Mouse (Mus musculus): ENCODE data around the gene Tspan14. TPM values are rescaled to one million over a fixed set of nuclear protein-coding genes. Genes with fewer than 3 reads are reported as not detected.

The Tspan14 gene
- total RNA-seq, 2 experiments from 2014 or later, result 11.5 to 12.1 TPM

DNA sequence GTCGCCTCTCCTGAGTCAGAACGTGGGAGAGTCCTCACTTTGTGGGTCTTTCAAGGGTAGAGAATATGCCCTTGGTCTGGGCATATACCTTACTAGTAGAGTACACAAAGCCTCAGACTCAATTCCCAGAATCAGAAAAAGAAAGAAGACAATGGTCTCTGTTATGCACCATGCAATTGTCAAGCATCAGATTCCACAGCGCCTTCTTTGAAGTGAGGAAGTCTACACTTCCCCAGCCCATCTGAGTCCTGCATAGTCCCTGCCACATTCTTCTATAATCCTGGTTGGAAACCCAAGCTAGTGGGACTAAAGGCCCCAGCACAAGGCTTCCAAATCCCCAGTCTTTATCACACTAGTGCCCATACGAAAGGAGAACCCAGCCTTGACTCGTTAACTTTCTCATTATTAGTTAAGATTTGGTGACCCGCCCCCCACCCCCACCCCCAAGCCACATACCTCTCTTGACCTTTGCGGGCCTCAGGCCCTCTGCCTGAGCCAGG, 74.2 kb downstream of the Tspan14 start:
- DNase-seq, result no peak
- intact Hi-C loops (cut with DNase I), result no loop called here

DNA sequence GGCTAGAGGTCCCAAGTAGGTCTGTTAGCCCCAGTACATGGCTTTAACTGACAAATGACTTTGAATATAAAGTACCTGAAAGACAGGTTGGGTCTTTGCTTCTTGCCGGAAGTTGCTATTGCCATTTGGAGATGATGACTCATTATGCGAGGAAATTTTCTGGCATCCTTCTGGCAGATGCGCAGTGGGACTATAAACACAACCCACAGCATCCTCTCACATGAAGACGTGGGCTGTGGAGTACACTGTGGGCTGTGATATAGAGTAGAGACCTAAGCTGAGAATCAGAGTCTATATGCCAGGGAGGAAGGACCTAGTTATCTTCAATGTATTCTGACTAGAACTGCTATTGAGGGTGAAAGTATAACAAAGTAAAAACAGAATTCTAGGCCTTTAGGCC, 75.1 kb downstream of the Tspan14 start:
- intact Hi-C loops (cut with DNase I), result no loop called here
- DNase-seq, result no peak

DNA sequence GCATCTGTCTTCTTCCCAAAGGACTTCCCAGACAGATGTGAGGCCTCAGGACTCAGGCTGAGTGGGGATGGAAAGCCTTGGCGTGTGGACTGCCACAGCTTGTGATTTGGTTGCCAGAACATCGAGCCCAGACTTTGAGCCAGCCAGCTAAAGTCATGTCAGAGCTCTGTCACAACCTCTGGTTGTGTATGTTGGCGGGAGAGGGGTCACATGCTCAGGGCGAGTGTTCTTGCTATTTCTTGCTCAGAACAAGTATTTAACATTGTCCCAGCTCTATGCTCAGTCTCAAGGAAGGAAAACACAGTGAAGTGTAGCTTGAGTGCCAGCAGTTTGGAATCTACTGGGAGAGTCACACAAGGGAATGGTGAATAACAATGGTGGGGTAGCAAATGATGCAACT, 76.9 kb downstream of the Tspan14 start:
- intact Hi-C loops (cut with DNase I), result no loop called here
- DNase-seq, result no peak

DNA sequence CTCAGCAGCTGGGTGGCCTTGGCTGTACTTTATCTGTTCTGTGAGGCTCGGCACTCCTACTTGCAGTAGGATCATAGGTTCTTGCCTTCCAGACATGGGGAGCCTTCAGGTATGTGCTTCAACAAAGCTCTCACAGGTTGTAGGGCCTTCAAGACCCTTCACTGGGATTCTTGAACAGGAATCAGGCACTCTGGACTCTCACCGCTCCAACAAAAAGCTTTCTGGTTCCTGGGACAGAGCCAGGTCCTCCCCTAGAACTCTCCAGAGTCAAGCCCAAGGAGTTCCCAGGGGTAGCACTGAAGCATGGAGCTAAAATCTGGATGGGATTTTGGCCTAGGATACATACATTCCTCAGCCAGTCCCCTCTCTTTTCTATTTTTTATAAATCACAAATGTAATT, 77.4 kb downstream of the Tspan14 start:
- intact Hi-C loops (cut with DNase I), result no loop called here

DNA sequence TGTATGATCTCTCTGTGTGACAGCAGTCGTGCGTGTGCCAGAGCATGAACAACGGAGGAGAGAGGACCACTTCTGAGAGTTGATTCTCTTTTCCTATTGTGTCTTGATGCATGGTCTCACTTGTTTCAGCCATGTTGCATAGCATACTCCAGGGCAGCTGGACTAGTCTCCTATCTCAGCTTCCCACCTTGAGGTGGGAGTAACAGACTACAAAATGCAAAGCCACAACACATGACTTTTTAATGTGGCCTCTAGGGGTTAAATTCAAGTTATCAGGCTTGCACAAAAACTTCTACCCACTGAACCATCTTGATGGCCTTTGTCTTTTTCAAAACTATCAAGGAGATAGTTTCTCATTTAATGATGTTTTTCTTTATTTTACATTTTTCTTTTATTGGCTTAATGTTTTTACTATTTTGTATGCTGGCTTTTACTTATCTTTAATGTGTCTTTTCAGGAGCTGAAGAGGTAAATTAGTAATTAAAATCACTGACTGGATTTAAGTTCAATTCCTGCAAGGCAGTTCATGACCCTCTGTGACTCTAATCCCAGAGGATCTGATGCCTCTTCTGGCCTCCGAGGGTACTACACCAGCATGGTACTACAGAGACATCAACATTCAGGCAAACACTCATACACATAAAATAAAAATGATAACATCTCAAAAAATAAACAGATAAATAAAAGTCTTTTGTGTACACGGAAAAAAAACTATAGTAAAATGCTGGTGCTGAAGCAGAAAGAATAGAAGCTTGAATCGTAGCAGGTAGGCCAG, 80.0 kb downstream of the Tspan14 start:
- DNase-seq, result no peak
- intact Hi-C loops (cut with DNase I), result no loop called here

More for the DNA sequence above, 77.4 kb downstream of the Tspan14 start:
- no peak for DNase-seq

DNA sequence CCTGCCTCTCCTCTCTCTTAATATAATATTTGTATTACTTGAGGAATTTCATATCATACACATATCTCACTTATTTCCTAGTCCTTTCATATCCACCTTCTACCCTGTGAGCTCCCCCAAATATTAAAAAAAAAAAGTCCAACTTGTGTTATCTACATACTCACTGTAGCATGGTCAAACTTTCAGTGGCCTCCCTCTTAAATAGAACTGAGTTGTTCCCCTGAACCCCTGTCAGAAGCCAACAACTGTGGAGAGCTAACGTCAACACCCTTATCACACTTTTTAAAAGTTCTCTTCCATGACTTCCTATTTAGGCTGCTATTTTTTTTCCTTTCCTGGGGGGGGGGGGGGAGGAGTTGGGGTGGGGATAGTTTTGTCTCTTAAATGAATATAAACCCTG, 80.9 kb downstream of the Tspan14 start:
- intact Hi-C loops (cut with DNase I), result no loop called here
- no peak for DNase-seq

DNA sequence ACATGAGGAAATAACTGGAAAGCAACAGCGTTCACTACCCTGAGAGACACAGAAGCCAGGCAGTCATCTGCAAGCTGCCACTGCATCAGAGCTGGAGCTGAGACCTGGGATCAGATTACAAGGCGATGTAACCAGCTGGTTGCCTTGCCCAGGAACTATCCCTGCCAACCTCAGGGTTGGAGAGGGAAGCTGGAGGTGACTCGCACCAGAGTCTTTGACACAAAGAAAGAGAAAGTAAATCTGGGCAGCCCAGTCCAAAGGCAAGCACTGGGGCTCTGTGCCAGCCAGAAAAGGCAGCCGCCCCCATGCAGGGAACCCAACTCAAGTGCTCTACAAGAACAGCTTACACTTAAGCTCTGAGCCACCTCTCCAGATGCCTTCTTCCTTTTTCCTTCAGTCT, 81.4 kb downstream of the Tspan14 start:
- DNase-seq, result no peak
- intact Hi-C loops (cut with DNase I), result no loop called here

DNA sequence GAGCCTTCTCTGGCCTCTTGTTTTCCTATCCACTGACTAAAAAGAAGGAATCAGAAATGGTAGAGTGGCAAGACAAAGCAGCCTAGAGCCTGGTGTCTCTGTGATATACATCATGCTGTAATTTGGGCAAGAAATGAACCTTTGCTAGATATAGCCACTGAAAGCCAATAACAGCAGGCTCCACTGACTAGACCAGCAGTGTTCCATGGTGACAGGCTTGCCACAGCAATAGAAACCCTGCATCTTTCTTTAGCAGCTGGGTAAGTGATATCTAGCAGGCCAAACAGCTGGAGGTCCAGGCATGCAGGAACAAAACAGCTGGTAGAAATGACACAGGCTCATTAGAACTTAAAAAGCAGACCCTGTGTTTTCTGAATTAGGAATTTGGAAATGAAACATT, 92.0 kb downstream of the Tspan14 start:
- intact Hi-C loops (cut with DNase I), result no loop called here
- DNase-seq, result no peak

DNA sequence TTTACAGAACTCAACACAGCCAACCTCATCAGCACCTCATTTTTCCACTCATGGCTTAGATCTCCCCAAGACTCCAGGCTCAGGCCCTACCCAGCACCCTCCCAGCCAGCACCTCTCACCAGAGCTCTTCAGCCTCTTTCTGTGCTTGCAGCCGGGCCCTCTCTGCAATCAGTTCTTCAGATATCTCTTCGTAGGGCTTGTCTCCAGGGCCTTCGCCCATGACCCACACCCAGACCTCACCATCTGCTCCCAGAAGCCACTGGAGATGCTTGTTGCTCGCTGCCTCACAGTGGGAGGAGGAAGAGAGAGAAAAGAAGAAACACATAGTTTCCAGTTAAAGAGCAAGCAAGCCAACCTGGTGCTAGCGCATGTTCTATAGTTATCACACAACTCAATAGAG, 92.6 kb downstream of the Tspan14 start:
- intact Hi-C loops (cut with DNase I), result no loop called here

DNA sequence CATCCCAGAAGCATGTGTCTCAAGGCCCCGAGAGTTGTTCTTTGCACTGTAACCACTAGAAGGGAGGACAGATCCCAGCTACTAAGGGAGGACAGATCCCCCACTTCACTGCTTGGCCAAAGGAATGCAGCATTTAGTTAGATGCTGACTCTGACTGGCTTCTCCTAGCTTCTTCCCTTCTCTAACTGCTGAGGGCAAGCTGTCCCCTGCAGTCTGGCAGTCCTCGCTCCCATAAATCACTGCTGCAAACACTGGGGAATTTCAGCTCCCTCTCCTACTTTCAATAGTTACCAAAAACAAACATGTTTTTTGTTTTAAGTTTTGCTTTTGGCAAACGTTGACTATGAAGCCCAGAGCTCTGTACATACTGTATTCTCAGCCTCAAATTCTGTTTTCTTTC, 96.0 kb downstream of the Tspan14 start:
- intact Hi-C loops (cut with DNase I), result no loop called here
- DNase-seq, result no peak

More for the DNA sequence above, 92.6 kb downstream of the Tspan14 start:
- no peak for DNase-seq

DNA sequence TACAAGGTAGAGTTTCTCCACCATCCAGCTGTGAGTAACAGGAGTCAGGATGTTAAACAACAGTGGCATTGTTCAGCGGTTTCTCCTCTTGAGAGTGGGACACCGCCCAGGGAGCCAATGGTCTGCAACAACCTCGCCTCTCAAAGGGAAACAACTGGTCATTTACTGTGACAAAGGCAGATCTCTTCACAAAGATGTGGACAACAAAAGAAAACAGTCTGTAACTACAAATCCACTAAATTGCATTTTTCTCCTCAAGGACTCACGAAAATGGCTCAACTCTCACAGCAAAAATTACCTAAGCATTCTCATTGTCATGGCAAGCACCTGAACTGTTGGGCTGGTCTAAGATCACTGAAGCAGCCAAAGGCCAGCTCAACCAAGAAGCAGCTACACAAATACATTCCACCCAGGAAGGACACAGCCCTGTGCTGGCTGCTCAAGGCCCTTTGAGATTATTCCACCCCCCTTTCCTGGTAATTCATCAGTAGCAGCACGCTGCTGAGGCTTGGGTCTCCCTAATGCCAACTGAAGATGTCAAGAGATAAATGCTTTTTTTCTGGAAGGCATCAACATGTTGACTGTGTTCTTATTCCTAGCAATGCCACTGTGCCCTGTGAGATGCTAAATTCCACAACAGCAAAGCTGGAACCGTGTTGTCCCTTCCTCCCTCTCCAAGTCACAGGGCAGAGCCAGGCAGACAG, 101.6 kb downstream of the Tspan14 start:
- DNase-seq, result no peak
- intact Hi-C loops (cut with DNase I), result no loop called here

DNA sequence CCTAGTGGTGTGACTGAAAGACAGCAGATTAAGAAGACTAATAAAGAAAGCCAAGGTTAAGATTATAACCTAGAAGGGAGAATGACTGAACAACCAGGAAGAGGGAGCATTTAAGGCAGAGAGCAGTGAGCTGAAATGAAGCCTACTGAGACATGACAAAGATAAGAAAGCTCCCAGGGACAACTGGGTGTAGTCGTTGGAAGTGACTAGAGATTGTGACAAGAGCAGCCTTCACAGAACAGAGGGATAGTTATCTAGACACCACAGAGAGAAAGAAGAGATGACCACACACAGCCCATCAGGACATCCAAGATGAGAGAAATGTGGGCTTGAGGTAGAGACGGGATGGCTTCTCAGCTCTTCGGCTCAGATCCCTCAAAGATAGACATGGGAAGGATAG, 102.9 kb downstream of the Tspan14 start:
- intact Hi-C loops (cut with DNase I), result no loop called here
- DNase-seq, result no peak

DNA sequence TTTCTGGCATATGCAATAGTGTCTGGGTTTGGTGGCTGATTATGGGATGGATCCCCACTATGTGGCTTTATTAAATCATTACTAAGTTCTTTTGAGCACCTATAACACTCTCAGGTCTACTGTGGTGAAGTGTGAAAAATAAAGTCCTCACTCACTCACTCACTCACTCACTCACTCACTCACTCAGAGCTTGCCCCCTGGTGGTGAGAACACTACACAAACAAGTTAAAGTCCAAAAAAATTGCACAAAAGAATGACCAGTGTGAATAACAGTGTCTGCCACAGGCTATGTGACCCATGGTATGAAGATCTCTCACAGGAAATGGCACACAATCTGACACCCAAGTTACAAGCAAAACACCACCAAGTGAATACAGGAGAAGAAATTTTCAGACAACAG, 103.6 kb downstream of the Tspan14 start:
- intact Hi-C loops (cut with DNase I), result no loop called here
- no peak for DNase-seq

Other genes with a start within 250 kb of the Tspan14 start
- under 1 TPM; 0.33 to 0.44 TPM for gene Sh2d4b, start 73.5 kb downstream of the Tspan14 start, total RNA-seq (2021)
- gene Fam213a, start 47.0 kb upstream of the Tspan14 start, total RNA-seq (2021), result 10 to 100 TPM; 13.1 to 19.1 TPM
- not detected for gene Dydc2, start 102.4 kb upstream of the Tspan14 start, total RNA-seq (2021)
- not detected for gene Dydc1, start 106.1 kb upstream of the Tspan14 start, total RNA-seq (2021)
- gene Mat1a, start 138.2 kb upstream of the Tspan14 start, total RNA-seq (2021), result under 1 TPM in 1 of 2 experiments, not detected in 1; 0.36 TPM
- gene Sftpa1, start 165.0 kb upstream of the Tspan14 start, total RNA-seq (2021), result not detected
- not detected for gene Mbl1, start 184.7 kb upstream of the Tspan14 start, total RNA-seq (2021)
- not detected for gene Sftpd, start 218.3 kb upstream of the Tspan14 start, total RNA-seq (2021)